Mouse (Mus musculus): Measurements from ENCODE around the gene Ctrc.

Gene Ctrc

GRCm38 (mm10) chr4:141866933-141867490 is 20.9 kb upstream of the Ctrc start:
- DNase-seq, result no peak

DNA sequence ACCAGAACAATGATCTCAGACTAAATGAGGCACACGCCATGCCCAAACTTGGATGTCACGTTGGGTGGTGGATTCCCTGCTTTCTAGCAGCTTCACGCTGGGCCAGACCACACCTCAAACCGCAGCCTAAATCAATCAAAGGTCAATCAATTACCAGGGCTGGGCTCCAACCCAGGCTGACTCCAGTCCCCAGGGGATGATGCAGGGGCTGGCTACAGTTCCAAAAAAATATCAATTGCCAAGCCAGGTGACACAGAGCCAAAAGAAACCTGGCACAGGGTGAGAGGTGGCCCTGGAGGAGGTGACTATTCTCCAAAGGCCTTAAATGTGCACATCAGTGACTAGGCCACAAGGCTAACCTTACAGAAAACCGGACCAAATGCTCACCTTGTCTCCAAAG is 19.4 kb upstream of the Ctrc start:
- no peak for DNase-seq

DNA sequence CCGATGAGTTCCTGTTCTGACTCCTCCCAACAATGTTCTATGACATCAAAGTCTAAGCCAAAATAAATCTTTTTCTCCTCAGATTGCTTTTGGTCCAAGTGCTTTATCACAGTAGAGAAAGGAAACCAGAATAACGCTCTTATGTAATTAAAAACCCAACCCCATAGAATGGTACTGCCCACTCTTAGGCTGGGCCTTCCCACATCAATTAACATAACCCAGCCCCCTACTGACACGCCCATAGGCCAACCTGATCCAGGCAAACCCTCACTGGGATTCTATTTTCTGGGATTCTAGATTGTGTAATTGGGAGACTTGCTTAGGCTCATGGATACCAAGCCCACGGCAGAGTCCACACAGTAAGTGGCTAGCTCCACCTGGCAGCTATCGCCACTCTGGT is 18.8 kb upstream of the Ctrc start:
- no peak for DNase-seq

- DNase-seq, result no peak
These were observed 18.3 kb upstream of the Ctrc start for GRCm38 (mm10) chr4:141864506-141864905.

GRCm38 (mm10) chr4:141863726-141864280 is 17.6 kb upstream of the Ctrc start:
- DNase-seq, result no peak

GRCm38 (mm10) chr4:141862867-141863266 is 16.7 kb upstream of the Ctrc start:
- DNase-seq, result no peak

GRCm38 (mm10) chr4:141861591-141862295 is 15.6 kb upstream of the Ctrc start:
- no peak for DNase-seq

GRCm38 (mm10) chr4:141860246-141860841 is 14.2 kb upstream of the Ctrc start:
- no peak for DNase-seq

DNA sequence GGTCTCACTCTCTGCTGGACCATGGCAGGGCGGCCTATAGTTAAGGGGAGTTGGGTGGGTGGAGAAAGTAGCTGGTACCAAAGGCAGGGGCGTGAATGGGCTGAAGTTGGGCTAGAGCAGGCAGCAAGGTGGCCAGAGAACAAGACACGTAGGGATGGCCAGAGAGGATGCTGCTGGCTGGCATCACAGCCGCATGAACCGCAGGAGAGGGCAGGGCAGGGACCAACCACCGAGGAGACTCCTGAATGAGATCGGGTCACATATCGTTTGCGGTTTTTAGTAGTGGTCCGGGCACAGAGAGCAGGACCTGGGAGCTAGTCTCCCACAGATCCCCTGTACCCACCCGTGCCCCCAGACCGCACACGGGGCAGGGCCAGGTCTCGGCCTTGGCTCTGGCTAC is 13.2 kb upstream of the Ctrc start:
- no peak for DNase-seq

- DNase-seq, result peak; percentile 21 to 32
These were observed 12.3 kb upstream of the Ctrc start for GRCm38 (mm10) chr4:141858501-141858900.

DNA sequence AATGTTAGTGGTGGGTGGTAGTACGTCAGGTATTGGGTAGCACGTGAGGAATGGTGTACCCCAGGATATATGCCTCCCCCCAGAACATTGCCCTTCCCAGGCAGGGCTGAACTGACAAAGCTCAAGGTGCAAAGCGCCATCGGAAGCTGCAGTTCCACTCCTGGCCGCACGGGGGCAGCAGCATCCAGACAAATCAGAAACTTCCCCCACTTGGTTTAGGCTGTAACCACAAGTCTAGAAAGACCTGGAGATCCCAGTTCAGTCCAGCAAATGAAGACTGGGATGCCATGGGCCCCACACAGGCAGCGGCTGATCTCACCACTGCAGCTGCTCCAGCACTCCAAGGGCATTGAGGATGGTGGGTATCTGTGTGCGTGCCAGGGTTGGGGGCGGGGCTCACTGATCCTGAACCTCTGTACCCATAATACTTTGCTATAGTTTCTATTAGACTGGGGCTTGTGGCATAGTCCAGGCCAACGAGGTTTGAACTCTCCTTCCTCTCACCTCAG is 11.3 kb upstream of the Ctrc start:
- DNase-seq, result peak; percentile 82 to 84

DNA sequence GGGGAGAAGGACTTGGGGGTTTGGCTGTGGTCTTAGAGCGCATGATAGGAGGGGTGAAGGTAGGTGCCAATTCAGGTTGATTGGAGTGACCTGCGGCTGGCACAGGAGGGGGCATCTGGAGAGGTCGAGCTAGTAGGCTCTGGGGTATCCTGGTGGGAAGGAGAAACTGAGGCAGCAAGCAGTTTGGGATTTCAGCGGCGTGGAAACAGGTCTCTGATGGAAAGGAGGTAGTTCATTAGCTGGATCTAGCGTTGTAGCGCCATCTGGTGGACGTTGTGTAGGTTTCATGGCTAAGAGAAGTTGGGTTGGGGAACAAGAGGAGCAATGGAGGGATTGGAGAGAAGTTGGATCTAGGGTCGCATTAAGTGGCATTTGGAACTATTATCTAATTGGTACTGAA is 7.3 kb upstream of the Ctrc start:
- DNase-seq, result peak; percentile 65 to 66

- DNase-seq, result no peak
These were observed 11.5 kb downstream of the Ctrc start for GRCm38 (mm10) chr4:141834536-141835095.

DNA sequence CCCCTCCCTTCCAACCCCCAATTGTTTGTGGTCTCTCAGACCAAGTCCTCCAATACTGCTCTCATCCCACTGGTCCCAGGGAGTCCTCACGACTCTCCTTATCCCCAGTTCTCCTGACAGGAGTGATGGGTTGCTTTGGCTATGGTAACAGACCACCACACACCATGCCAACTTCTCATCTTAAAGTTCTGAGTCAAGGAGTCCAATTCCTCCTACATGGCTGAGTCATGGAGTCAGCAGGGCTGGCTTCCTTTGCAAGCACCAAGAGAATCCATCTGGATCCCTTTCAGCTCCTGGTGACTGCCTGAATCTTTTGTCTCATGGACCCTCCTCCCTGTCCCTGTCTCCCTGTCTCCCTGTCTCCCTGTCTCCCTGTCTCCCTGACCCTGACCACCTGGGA is 12.2 kb downstream of the Ctrc start:
- DNase-seq, result no peak

GRCm38 (mm10) chr4:141831361-141831760 is 14.8 kb downstream of the Ctrc start:
- no peak for DNase-seq

DNA sequence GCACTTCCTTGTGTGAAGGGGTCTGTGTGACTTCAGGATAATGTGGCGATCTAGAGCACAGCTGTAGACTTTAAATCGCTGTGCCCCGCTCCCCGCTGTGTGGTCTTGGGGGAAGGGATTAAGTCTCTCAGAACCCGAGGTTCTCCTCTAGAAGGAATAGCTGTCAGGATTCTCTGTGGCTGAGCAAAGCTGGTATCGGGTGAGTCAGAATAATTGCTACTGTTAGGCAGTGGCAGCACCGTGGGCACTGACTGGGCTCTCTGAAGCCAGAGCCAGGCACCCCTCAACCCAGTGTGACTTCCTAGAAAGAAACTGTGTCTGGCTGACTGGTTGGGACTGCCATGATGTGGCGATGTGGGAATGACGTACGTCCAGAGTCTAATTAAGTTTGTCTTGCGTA is 15.8 kb downstream of the Ctrc start:
- no peak for DNase-seq

DNA sequence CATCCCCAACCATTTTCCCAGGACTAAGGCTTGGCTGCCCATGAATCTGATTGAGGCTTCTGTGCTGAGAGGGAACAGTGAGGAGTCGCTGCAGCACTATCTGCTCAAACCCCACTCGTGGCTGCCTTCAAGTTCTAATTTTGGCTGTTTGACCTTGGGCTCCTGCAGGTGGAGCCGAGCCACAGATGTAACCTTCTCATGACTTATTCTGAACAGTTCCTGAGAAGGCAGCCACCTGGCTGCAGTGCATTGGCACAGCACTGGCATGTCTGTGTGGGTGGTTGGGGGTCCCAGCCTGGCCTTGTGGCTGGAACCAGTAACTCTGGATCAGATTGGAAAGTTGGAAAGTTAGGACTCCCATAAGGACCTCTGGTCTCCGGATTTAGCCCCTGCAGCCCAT is 18.0 kb downstream of the Ctrc start:
- DNase-seq, result no peak

DNA sequence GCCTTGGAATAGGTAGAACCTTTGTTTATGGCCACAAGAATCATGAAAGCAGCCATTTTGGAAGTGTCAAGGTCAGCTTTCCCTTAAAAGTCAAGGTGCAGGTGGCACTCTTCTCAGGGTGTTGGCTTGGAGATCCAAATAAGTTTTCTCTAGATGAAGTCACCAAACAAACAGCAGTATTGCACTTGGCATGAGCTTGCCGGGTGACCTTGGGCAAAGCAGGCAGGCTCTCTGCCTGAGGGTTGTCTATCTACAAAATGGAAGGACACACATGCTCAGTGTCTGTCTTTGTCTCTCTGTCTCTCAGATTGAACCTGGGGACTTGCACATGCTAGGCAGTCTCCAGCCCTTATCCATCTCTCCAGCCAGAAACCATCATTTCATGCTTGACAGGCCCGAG is 18.8 kb downstream of the Ctrc start:
- DNase-seq, result no peak

DNA sequence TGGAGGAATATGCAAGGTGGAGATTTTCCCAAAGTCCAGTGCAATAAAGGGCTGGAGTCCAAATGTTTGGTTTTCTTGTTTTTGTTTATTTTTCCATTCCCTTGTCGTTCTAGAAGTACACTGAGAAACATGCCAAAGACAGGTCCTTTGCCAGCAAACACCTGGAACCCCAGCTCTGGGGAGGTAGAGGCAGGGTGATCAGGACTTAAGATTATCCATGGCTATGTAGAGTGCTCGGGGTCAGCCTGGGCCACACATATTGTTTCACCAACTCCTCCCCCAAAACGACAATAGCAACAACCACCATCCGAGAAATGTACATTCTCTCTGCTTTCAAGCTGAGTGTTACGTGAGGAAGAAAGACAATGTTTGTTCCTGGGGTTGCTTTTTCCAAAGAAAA is 20.1 kb downstream of the Ctrc start, which contains the start of gene Cela2a:
Gene Cela2a, minus strand, starts transcription at position 101 of the 400 bp plus-strand sequence.
- no peak for DNase-seq

- DNase-seq, result peak; percentile 19 to 33
These were observed 23.2 kb downstream of the Ctrc start for GRCm38 (mm10) chr4:141822979-141823378.

- peak; percentile 28 to 43 for DNase-seq
These were observed 24.1 kb downstream of the Ctrc start for GRCm38 (mm10) chr4:141822089-141822488.

- no peak for DNase-seq
These were observed 25.0 kb downstream of the Ctrc start for GRCm38 (mm10) chr4:141821178-141821577.

GRCm38 (mm10) chr4:141819316-141819715 is 26.8 kb downstream of the Ctrc start:
- no peak for DNase-seq

DNA sequence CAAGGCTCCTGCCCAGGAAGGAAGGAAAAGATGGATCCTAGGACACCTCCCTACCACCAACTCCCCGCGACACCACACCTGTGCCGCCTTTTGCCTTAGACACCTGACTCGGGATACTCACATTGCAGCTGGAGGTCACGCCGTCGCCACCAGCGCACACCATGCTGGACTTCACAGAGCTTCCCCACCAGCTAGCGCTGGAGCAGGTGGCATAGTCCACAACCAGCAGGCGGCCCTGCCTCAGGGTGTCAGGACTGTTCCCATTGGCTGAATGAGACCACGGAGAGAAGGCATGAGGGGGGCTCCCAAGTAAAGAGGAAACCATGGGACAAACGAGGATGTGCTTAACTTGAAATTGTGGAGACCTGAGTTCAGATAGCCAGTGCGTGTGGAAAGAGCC is 27.3 kb downstream of the Ctrc start:
- DNase-seq, result no peak
